In the genomic region with DNA sequence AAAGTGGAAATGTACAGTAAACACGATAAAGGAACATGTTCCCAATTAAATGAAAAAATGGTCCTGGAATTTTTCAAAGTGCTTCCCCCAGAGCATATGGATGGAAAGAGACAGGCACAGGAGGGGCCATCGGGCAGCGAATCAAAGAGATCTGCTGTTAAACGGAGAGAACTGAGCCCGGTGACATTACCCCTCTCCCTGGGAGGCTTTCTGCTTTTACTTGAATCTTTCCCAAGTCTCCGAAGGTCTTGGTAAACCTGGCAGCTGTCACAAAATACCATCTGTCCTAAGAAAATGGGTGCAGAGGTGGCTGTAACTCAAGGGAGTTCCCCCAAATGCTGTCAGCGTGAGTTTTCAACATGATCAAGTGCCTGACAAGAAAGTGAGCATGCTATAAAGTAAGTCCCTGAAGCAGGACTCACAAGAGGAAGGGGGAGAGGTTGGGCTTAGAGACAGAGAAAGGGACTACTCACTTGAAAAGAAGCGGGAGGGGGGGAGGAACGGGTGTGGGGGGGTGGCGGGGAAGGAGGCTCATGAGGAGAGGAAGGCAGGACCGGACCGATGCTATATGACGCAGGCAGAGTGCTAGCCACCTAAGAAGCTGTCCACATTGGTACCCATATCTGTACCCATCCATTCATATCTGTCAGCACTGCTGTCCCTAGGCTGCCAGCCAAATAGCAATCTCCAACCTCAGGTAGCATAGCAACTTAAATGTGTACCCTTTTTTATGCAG, we compare ENCODE assay signal across 16 mouse cellular contexts. TPM values are rescaled to one million over a fixed set of nuclear protein-coding genes. Genes with fewer than 3 reads are reported as not detected.
A peak's percentile ranks its signal among the peaks of the same experiment; 100 is the strongest.
DNase-seq lines count a peak whose midpoint lies in the region; ATAC-seq and TF ChIP-seq lines count a peak whose summit lies in the region.
"Had no signal": no experiment of that assay in that cellular context is flagged by ENCODE, and none has a peak within 500 bp of the region (broad histone marks: within the 10 kb centered on the region; RNA-seq: fewer than 3 reads in every experiment).

No protein-coding gene starts in this region.

- no peaks in the 10 kb centered on the region for H3K27me3 ChIP-seq in heart, adult 2 months (ENCODE audit: control insufficient read depth, insufficient read depth, low read length)
- H3K27me3 ChIP-seq: CH12.LX; embryonic facial prominence, embryonic 15.5 days; kidney, embryonic 15.5 days; neural tube, embryonic 12.5 days had no signal

- no peaks in the 10 kb centered on the region for H3K79me2 ChIP-seq in heart, adult 2 months (replicated peaks; ENCODE audit: control insufficient read depth, insufficient read depth, low read length)

- WGBS in heart, adult 2 months = 61% methylated on average over 13 of the region's 13 CpGs

- H3K27ac ChIP-seq in left cerebral cortex, adult 2 months = no peak overlapping the region
- H3K27ac ChIP-seq in heart, adult 2 months = no peak overlapping the region
- H3K27ac ChIP-seq: embryonic facial prominence, embryonic 15.5 days; kidney, embryonic 15.5 days; macrophage; neural tube, embryonic 12.5 days had no signal

- intact Hi-C loops in left cerebral cortex, adult 2 months (cut with DNase I) = no loop called here
- intact Hi-C loops in heart, adult 2 months (cut with DNase I) = no loop called here

- TF ChIP-seq CTCF in left cerebral cortex, adult 2 months (IDR thresholded peaks at IDR 0.05) = no peak
- no peak for TF ChIP-seq CTCF in heart, adult 2 months (IDR thresholded peaks at IDR 0.05)

- DNase-seq in frontal cortex, postnatal 14 days (ENCODE audit: low spot score in 2 of 2) = no peak
- DNase-seq in right cerebral cortex, adult 2 months (ENCODE audit: low spot score in 2 of 2) = peak; percentile 7 to 10
- no peak for DNase-seq in right cerebral cortex, postnatal 14 days
- DNase-seq in left cerebral cortex, adult 2 months (ENCODE audit: extremely low spot score in 1 of 2, low spot score in 2 of 2) = no peak
- peak; percentile 11 for DNase-seq in right cerebral cortex, postnatal 4 days
- no peak for DNase-seq in heart, adult 2 months
- no peak for DNase-seq in adrenal gland, postnatal 10 days
- DNase-seq: gastrocnemius, postnatal 14 days; heart, postnatal 10 days; spleen, adult 18-20 months had no signal

- peak; percentile 52; the same call in 1 of the 2 replicates for ATAC-seq in frontal cortex, adult (ENCODE audit: low TSS enrichment)

- no peak for TF ChIP-seq EP300 in heart, adult 2 months (IDR thresholded peaks at IDR 0.05; ENCODE audit: insufficient read depth, low read depth, low read length)

- H3K4me3 ChIP-seq in left cerebral cortex, adult 2 months = peak overlapping the region; percentile 16; the same call in 1 of the 2 replicates
- no peak overlapping the region for H3K4me3 ChIP-seq in heart, adult 2 months
- H3K4me3 ChIP-seq: embryonic facial prominence, embryonic 15.5 days; kidney, embryonic 15.5 days; neural tube, embryonic 12.5 days had no signal

- H3K9ac ChIP-seq in heart, adult 2 months (ENCODE audit: low read depth, low read length) = no peak overlapping the region
- H3K9ac ChIP-seq: embryonic facial prominence, embryonic 15.5 days; kidney, embryonic 15.5 days; neural tube, embryonic 12.5 days had no signal

- no peaks in the 10 kb centered on the region for H3K36me3 ChIP-seq in heart, adult 2 months (ENCODE audit: control insufficient read depth, insufficient read depth, low read length)
- H3K36me3 ChIP-seq: embryonic facial prominence, embryonic 15.5 days; kidney, embryonic 15.5 days; neural tube, embryonic 12.5 days had no signal

- H3K4me1 ChIP-seq in heart, adult 2 months (ENCODE audit: control insufficient read depth, insufficient read depth, low read length) = no peaks in the 10 kb centered on the region
- H3K4me1 ChIP-seq: embryonic facial prominence, embryonic 15.5 days; kidney, embryonic 15.5 days; neural tube, embryonic 12.5 days had no signal

- TF ChIP-seq POLR2A in heart, adult 2 months (IDR thresholded peaks at IDR 0.05; ENCODE audit: insufficient read depth, low read depth, low read length) = no peak

RNA-seq across cellular contexts. Expression of a gene that starts 31.6 kb away (rescaled TPM):
- total RNA-seq in left cerebral cortex, adult 2 months (2021) = 1 to 10 TPM; 2.8 to 4.9 TPM
- 10 to 100 TPM; 32.7 to 36.0 TPM for total RNA-seq in heart, adult 2 months (2021)
- 8.2 and 15.3 TPM in 2 replicates for polyA plus RNA-seq in heart, adult 2 months (2012; rRNA removed)
- 10 to 100 TPM; 10.7 to 14.5 TPM for total RNA-seq in adrenal gland, postnatal 10 days (2021)

Comparison
In these comparisons a context has a peak if more than half of its experiments do, and no peak if none do; other contexts are left out.
1. DNase-seq: peak in right cerebral cortex, adult 2 months (2 of 2) and right cerebral cortex, postnatal 4 days (single experiment); none in frontal cortex, postnatal 14 days (0 of 2), right cerebral cortex, postnatal 14 days (single experiment), left cerebral cortex, adult 2 months (0 of 2), heart, adult 2 months (0 of 2) and adrenal gland, postnatal 10 days (single experiment).